Mouse (Mus musculus) monocyte, adult 2 months (primary cell): ENCODE data around the gene Nkiras1.

Source experiments
- DNase-seq, 2 experiments: peaks; one replicate each; pipeline ENCODE4 v3.0.0; 2022; ENCODE audit warnings: low spot score in 2 of 2, low read depth in 1 of 2

The Nkiras1 gene

GRCm38 (mm10) chr14:18271666-18272065 is 730 bp downstream of the Nkiras1 start:
- DNase-seq = no peak

GRCm38 (mm10) chr14:18274526-18274925 is 3.6 kb downstream of the Nkiras1 start:
- DNase-seq = no peak

- no peak for DNase-seq
Measured at GRCm38 (mm10) chr14:18280375-18280774, 9.4 kb downstream of the Nkiras1 start.

- DNase-seq = no peak
Measured at GRCm38 (mm10) chr14:18284581-18284980, 13.6 kb downstream of the Nkiras1 start.

- DNase-seq = no peak
Measured at GRCm38 (mm10) chr14:18285476-18285875, 14.5 kb downstream of the Nkiras1 start.

GRCm38 (mm10) chr14:18286441-18286840 is 15.5 kb downstream of the Nkiras1 start:
- DNase-seq = no peak

- no peak for DNase-seq
Measured at GRCm38 (mm10) chr14:18287391-18287790, 16.5 kb downstream of the Nkiras1 start.

- no peak for DNase-seq
Measured at GRCm38 (mm10) chr14:18292111-18292510, 21.2 kb downstream of the Nkiras1 start.

GRCm38 (mm10) chr14:18292578-18292977 is 21.6 kb downstream of the Nkiras1 start:
- no peak for DNase-seq

- DNase-seq = no peak
Measured at GRCm38 (mm10) chr14:18297441-18297840, 26.5 kb downstream of the Nkiras1 start.

GRCm38 (mm10) chr14:18298874-18299273 is 27.9 kb downstream of the Nkiras1 start:
- DNase-seq = no peak

GRCm38 (mm10) chr14:18300676-18301075 is 29.7 kb downstream of the Nkiras1 start:
- no peak for DNase-seq

- no peak for DNase-seq
Measured at GRCm38 (mm10) chr14:18301591-18301990, 30.7 kb downstream of the Nkiras1 start.

- no peak for DNase-seq
Measured at GRCm38 (mm10) chr14:18302750-18303149, 31.8 kb downstream of the Nkiras1 start.

GRCm38 (mm10) chr14:18303262-18303661 is 32.3 kb downstream of the Nkiras1 start:
- no peak for DNase-seq

GRCm38 (mm10) chr14:18304165-18304564 is 33.2 kb downstream of the Nkiras1 start:
- no peak for DNase-seq

- no peak for DNase-seq
Measured at GRCm38 (mm10) chr14:18317457-18318411, 46.8 kb downstream of the Nkiras1 start.

- DNase-seq = no peak
Measured at GRCm38 (mm10) chr14:18326968-18327672, 56.2 kb downstream of the Nkiras1 start.

- DNase-seq = peak in 1 of 2 experiments; percentile 8
Measured at GRCm38 (mm10) chr14:18330789-18331692, 60.1 kb downstream of the Nkiras1 start.

GRCm38 (mm10) chr14:18331693-18332131 is 60.8 kb downstream of the Nkiras1 start, which contains the start of gene Ube2e1:
Gene Ube2e1 (minus strand): TSS chr14:18331859.
- DNase-seq = peak; percentile 34 to 58
